Mouse (Mus musculus) ovary, postnatal 14 days (tissue): ENCODE results near the gene Slmap.
"Not testable (repeated sequence)": the region's sequence is repeated elsewhere in the genome, so short reads cannot be mapped to it uniquely, and the experiment has no call there.

Source experiments
- DNase-seq: peaks from one replicate; pipeline ENCODE4 v3.0.0; 2022; ENCODE audit warnings: low spot score

Gene Slmap

GRCm38 (mm10) chr14:26532752-26533151 is 2.0 kb downstream of the Slmap start:
- no peak for DNase-seq

DNA sequence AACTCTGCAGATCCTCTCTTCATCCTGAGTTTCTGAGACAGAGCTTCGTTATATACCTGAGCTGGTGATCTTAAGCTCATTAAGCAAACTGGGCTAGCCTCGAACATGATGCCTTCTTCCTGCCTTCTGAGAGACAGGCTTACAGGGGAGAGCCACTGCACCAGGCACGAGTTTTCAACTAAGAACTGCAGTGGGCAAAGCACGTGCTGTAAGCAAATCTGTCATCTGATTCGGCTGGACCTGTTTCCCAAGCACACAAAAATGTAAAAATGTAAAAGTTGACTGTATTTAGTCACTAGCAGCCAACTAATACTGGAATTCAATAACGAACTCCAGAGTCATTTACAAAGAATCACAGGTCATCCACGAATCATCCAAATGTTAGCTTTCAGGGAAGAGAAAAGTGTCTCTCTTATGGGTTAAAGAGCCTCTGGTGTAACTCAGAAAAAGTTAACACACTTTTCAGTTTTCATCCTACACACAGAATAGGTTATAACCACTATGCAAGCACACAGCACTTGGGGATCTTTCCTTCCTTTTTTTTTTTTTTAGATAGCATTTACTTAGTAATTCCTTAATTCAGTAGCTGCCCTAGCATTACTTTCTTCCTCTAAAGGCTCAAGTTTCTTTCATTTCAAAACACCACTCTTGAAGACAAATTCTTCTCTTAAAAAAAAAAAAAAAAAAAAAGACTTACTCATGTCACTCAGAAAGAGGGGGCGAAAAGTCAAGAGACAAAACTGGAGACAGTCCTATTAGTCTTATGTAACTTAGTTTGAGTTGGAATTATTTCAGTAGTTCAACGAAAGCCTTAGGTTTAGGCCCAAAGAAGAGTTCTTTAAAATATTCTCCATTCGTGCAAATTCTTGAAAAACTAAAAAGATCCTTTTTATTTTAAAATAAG is 3.1 kb downstream of the Slmap start:
- no peak for DNase-seq

GRCm38 (mm10) chr14:26530350-26530749 is 4.4 kb downstream of the Slmap start:
- DNase-seq = no peak

- no peak for DNase-seq
Measured at GRCm38 (mm10) chr14:26528296-26528695, 6.4 kb downstream of the Slmap start.

DNA sequence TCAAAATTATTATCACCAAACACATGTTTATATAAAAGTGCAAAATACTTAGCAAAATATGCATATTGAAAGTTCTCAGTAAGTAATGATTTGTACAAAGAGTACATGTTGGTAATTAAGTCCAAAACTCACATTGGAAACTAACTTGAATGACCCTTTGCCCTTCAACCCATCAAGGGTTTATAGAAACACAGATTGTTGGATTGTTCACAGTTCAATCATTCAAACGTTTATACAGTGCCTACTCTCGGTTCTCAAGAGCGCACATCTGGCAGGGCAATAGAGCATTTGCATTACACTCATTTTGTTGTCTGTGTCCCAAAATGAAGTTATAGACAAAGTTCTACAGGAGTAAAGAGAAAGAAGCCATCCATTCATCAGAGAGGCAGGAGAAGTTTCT is 8.8 kb downstream of the Slmap start:
- no peak for DNase-seq

- no peak for DNase-seq
Measured at GRCm38 (mm10) chr14:26523082-26523481, 11.6 kb downstream of the Slmap start.

DNA sequence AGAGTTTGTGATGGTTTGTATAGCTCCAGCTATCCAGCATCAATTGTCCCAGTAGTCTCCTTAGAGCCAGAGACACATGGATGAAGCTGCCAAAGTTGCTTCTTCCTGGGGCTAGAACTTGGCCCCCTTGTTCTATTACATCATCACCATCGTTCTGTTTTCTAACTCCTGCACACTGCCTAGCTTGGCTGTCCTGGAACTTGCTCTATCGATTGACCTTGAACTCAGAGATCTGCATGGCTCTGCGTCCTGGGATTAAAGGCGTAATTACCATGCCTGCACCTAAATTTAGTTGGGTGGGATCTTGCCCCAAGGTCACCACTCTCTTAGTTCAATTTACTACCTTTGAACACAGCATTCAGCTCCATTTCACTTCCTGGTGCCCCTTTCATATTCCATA is 14.9 kb downstream of the Slmap start:
- DNase-seq = no peak

DNA sequence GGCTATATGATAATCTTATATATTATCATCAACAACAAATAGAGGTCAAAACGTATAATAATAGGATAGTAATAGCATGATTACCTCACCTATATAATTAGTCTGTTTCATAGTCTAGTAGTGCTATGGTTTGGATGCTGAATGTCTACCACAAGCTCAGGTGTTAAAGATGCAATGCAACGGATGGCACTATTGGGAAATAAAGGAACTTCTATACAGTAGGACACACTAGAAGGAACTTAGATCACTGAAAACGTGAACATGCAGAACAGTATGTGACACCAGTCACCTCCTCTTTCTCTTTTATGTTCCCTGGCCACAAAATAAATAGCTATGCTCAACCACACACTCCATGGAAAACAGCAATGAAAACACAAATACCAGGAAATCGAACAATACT is 16.9 kb downstream of the Slmap start:
- DNase-seq = no peak

GRCm38 (mm10) chr14:26516232-26516631 is 18.5 kb downstream of the Slmap start:
- not testable (repeated sequence) for DNase-seq

- DNase-seq = no peak
Measured at GRCm38 (mm10) chr14:26515802-26516201, 18.9 kb downstream of the Slmap start.

GRCm38 (mm10) chr14:26510545-26510944 is 24.2 kb downstream of the Slmap start:
- no peak for DNase-seq

DNA sequence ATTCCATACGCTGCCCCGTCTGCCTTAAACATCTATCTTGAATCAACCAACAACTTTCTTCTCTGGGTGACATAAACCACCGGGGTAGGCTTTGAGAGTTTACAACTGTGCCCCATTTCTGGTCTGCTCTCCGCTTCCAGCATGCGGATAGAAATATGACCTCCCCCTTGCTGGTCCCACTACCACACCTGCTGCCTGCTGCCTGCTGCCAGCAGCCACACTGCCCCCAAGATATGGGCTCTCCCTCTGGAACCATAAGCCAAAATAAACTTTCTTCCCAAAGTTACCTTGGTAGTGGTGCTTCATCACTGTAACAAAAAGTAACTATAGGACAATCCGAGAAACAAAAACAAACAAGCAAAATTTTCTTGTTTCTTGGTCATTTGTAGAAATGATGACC is 26.6 kb downstream of the Slmap start:
- DNase-seq = no peak

GRCm38 (mm10) chr14:26507361-26507760 is 27.4 kb downstream of the Slmap start:
- no peak for DNase-seq

- no peak for DNase-seq
Measured at GRCm38 (mm10) chr14:26504541-26504940, 30.2 kb downstream of the Slmap start.

- no peak for DNase-seq
Measured at GRCm38 (mm10) chr14:26500136-26500933, 34.4 kb downstream of the Slmap start.

GRCm38 (mm10) chr14:26495021-26495420 is 39.7 kb downstream of the Slmap start:
- no peak for DNase-seq

GRCm38 (mm10) chr14:26491150-26491549 is 43.6 kb downstream of the Slmap start:
- DNase-seq = peak; percentile 66

DNA sequence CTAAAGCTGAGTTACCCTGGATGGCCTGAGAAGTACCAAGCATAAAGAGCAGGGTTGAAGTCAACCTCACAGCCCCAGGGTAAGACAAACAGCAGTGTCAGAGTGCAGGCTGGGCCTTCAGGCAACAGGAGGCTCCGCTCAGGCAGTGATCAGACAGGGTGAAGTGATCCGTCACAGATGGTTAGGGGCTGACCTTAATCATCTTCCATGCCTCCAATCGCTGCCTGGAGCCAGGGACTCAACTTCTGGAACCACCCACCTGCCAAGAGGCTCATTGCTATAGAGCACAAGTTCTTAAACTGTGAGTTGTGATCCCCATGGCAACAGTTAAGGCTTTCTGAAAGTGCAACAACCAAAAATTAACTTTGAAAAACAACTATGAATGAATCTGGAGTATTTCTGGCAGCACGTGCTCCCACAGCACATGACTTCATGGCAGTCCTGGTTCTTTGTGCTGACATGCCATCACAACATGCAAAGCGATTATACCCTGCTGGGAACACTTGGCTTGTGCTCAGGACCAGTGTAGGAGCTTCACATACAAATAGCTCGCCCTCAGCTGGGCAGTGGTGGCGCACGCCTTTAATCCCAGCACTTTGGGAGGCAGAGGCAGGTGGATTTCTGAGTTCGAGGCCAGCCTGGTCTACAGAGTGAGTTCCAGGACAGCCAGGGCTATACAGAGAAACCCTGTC is 46.3 kb downstream of the Slmap start:
- no peak for DNase-seq

DNA sequence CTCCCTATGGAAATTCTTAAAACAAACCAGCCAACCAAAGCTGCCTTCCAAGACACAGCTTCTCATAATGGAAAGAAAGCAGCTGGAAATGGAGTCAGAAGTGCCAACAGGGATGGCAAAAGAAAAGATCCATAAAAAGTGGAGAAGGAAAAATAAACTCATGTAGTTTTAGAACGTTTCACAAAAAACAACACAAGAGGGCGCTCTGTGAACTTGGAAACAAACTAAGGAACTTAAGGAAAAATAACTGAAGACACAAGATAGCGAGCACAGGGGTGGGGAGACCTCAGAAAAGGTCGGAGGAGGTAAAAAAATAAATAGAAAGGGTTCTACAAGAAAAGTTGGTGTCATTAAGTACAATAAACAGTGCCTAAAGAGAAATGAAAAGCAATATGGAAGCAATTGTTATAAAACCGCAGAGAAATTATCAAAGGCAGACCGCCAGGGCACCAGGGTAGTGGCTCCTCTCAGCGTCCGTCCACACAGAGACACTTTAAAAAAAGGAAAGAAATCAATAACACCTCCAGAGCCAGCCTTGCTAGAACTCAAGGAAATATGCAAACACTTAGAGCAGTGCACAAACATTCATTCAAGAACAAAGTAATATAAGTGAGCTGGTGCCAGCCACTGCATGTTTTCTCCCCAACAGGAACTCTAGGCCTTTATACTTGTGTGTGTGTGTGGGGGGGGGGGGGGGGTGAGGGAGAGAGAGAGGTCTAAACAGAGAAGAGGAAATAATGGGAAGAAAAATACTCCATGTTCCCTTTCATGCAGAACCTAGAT is 48.1 kb downstream of the Slmap start:
- DNase-seq = peak; percentile 29

DNA sequence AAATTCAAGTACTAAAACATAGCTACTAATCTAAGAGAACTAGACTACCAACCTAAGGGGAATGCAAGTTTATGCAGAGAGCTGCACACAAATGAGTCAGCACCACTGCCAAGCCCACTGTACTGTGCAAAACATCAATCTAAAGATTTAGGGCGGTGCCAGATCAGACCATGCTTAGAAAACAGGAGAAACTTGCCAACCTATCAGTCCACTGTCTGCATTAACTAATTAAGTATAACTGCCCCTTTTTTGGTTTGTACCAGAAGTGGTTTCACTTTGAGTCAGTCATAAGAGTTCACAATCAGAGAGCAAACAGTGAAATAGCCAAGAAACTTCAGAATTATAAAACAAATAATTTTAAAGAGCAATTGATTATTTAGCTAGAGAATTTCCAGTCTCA is 53.3 kb downstream of the Slmap start:
- no peak for DNase-seq

GRCm38 (mm10) chr14:26477738-26478137 is 57.0 kb downstream of the Slmap start:
- no peak for DNase-seq

DNA sequence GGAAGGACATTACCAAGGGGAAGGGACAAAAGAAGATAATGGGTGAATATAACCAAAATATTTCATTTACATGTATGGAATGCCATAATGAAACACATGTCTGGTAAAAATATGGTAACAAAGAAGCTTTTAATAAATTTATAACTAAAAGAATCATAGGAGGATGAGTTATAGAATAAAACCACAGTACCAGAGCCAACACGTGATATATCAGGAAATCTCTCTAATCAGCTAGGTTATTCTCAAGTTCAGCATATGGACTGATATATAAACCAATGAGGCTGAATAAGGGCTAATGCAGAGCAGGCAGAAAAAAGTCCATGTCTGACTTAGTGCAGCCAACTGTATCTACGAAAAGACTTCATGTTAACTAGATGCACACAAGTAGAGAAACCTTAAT is 58.3 kb downstream of the Slmap start:
- DNase-seq = no peak
